Mouse (Mus musculus) heart, embryonic 10.5 days (tissue): ENCODE data around the gene Hoxb6. TPM values are rescaled to one million over a fixed set of nuclear protein-coding genes. Genes with fewer than 3 reads are reported as not detected.
A peak's percentile ranks its signal among the peaks of the same experiment; 100 is the strongest.

Experiments used
- DNase-seq: peaks from one replicate; pipeline ENCODE4 v3.0.0-alpha.2; 2017; ENCODE audit warnings: low spot score
- H3K27ac ChIP-seq: fragments of 300-500 bp; sonication (generic); 2 replicates; pipeline ENCODE4 v1.5.1; 2016; ENCODE audit warnings: mild to moderate bottlenecking
- H3K27me3 ChIP-seq: fragments of 300-500 bp; sonication (generic); 2 replicates; pipeline ENCODE4 v1.6.1; 2016; ENCODE audit warnings: mild to moderate bottlenecking; ENCODE audit not compliant: poor library complexity, insufficient read depth, severe bottlenecking
- H3K36me3 ChIP-seq: fragments of 300-500 bp; sonication (generic); 2 replicates; pipeline ENCODE4 v1.6.1; 2016; ENCODE audit warnings: mild to moderate bottlenecking, moderate library complexity
- H3K4me1 ChIP-seq: fragments of 300-500 bp; sonication (generic); 2 replicates; pipeline ENCODE4 v1.6.1; 2016; ENCODE audit warnings: mild to moderate bottlenecking
- H3K4me3 ChIP-seq: fragments of 300-500 bp; sonication (generic); 2 replicates; pipeline ENCODE4 v1.5.1; 2016; ENCODE audit warnings: mild to moderate bottlenecking, moderate library complexity
- H3K9me3 ChIP-seq: fragments of 300-500 bp; sonication (generic); 2 replicates; pipeline ENCODE4 v1.6.1; 2016; ENCODE audit warnings: mild to moderate bottlenecking, moderate library complexity
- WGBS: fragments of 180-500 bp; shearing (Covaris S2); methylation state at CpG from one replicate; pipeline ENCODE4 v1.1.7; 2016; 5-methylcytosine and 5-hydroxymethylcytosine counted together
- polyA plus RNA-seq: library from polyadenylated mRNA; unstranded; fragments of >200 nt; fragmentation: Nextera tagmentation; extraction: Ambion mirVana; gene quantifications from 2 replicates; pipeline ENCODE4 v1.2.1, GENCODE M21; 2016

The Hoxb6 gene
- polyA plus RNA-seq, 1 experiment from 2014 or later = 2.2 TPM

DNA sequence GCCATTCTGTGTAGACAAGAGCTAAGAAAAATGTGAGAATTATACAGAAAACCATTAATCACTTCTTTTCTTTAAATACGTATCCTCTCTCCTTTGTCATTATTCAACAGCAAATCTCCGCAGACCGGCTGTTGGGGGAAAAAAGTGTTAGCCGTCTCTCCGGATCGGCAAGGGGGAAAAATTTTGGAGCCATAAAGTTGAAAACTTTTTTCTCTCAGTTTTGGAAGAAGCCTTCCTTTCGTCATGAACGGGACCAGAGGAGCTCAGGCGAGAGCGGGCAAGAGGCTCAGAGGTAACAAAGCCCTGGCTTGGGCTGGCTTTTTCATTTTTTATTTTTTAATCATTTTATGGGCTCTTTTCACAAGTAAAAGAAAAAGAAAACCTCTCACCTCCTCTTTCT, 30.9 kb downstream of the Hoxb6 start, which contains the start of gene Hoxb3:
Gene Hoxb3 (plus strand): TSS at position 173 of the 400 bp plus-strand sequence.
- Histone ChIP-seq H3K4me3 (peak within 1 kb of the TSS; percentile 29; the same call in 1 of the 2 replicates), H3K27ac (peak within 1 kb of the TSS; percentile 59; the same call in 1 of the 2 replicates), H3K36me3 (no peaks in the 10 kb centered on the region), H3K9me3 (no peaks in the 10 kb centered on the region), H3K4me1 (peaks cover 28% of the 10 kb centered on the region), H3K27me3 (peaks cover 99% of the 10 kb centered on the region)
- 16% methylated on average over 10 of the region's 10 CpGs for WGBS
- no peak for DNase-seq

DNA sequence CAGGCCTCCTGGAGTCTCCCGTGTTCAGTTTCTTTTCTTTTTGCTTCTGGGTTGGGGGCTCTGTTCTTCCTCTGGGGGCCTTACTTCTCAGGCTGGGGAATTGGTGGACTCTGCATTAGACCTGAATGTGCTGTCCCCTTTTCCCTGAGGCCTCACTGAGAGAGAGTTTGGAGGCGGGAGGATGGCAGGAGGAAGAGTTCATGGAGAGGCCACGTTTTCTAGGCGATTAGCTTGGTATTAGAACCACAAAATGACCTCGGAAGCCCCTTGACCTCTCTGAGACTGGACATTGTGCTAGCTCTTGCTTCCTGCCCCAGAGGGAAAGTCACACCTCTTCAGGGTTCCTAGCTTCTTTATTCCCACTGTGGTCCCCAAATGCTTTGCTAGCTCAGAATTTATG, 31.8 kb downstream of the Hoxb6 start:
- H3K4me3 ChIP-seq = peak overlapping the region; percentile 29; the same call in 1 of the 2 replicates
- WGBS = 4% methylated on average over 5 of the region's 5 CpGs

DNA sequence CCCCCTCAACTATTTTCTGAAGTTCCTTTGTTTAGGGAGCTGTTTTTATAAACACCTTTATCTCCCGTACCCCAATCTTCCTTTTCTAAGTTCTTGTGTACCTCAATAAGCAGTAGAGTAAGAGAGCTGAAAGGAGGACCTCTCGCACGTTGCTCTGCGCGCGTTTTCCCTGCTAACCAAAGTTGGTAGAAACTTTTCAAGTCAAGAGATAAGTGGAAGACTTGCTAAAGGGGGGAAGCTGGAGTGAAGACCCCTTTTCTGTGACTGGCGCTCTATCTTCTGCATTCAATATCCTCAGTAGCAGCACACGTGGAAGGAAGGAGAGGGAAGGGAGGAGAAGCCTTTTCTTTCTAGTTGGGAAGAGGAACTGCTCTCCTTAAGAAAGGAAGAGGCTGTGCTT, 32.7 kb downstream of the Hoxb6 start:
- Histone ChIP-seq H3K9me3 (no peaks in the 10 kb centered on the region), H3K4me3 (no peak overlapping the region), H3K27me3 (peaks cover 100% of the 10 kb centered on the region), H3K27ac (peak overlapping the region; percentile 77), H3K36me3 (no peaks in the 10 kb centered on the region), H3K4me1 (peaks cover 14% of the 10 kb centered on the region)
- WGBS = 9% methylated on average over 8 of the region's 8 CpGs
- DNase-seq = no peak

More for the DNA sequence above, 31.8 kb downstream of the Hoxb6 start:
- Histone ChIP-seq H3K9me3 (no peaks in the 10 kb centered on the region), H3K27me3 (peaks cover 100% of the 10 kb centered on the region), H3K27ac (peak overlapping the region; percentile 59; the same call in 1 of the 2 replicates), H3K36me3 (no peaks in the 10 kb centered on the region), H3K4me1 (peaks cover 21% of the 10 kb centered on the region)
- DNase-seq = no peak

GRCm38 (mm10) chr11:96325747-96326212, 33.5 kb downstream of the Hoxb6 start:
- H3K27ac ChIP-seq = peak overlapping the region; percentile 77
- no peaks in the 10 kb centered on the region for H3K9me3 ChIP-seq
- peaks cover 100% of the 10 kb centered on the region for H3K27me3 ChIP-seq
- H3K4me3 ChIP-seq = peak overlapping the region; percentile 39
- no peak for DNase-seq
- H3K36me3 ChIP-seq = no peaks in the 10 kb centered on the region
- peaks cover 12% of the 10 kb centered on the region; the same call in 1 of the 2 replicates for H3K4me1 ChIP-seq
- WGBS = 4% methylated on average over 22 of the region's 22 CpGs

DNA sequence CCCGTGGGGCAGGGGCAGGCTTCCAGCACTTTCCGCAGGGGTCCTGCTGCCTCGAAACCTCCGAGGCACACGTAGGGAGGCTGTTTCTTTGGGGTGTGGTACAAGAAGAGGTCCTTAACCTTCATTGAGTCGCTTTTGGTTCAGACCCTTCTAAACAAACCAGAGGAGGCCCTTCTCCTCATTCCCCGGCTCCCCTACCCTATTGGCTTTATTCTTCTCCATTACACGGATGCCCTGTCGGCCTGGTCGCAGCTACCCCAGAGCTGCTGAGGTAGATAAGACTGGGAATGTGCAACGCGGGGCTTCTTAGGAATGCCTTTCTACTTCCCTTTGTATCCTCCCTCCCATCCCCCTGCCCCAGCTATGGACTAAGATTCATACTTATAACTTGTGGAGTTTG, 34.4 kb downstream of the Hoxb6 start:
- WGBS = 3% methylated on average over 12 of the region's 12 CpGs
- Histone ChIP-seq H3K36me3 (no peaks in the 10 kb centered on the region), H3K27ac (peak overlapping the region; percentile 77), H3K27me3 (peaks cover 100% of the 10 kb centered on the region), H3K4me1 (peaks cover 12% of the 10 kb centered on the region; the same call in 1 of the 2 replicates), H3K4me3 (peak overlapping the region; percentile 39), H3K9me3 (no peaks in the 10 kb centered on the region)
- DNase-seq = no peak

- DNase-seq = no peak
- Histone ChIP-seq H3K36me3 (no peaks in the 10 kb centered on the region), H3K27me3 (peaks cover 100% of the 10 kb centered on the region), H3K9me3 (no peaks in the 10 kb centered on the region), H3K4me3 (no peak overlapping the region), H3K27ac (no peak overlapping the region), H3K4me1 (peaks cover 14% of the 10 kb centered on the region; the same call in 1 of the 2 replicates)
- WGBS = 4% methylated on average over 7 of the region's 7 CpGs
These were observed 34.8 kb downstream of the Hoxb6 start for GRCm38 (mm10) chr11:96327122-96327521.

GRCm38 (mm10) chr11:96327750-96328149, 35.5 kb downstream of the Hoxb6 start:
- Histone ChIP-seq H3K27me3 (peaks cover 100% of the 10 kb centered on the region), H3K9me3 (no peaks in the 10 kb centered on the region), H3K36me3 (no peaks in the 10 kb centered on the region), H3K4me3 (no peak overlapping the region), H3K4me1 (peaks cover 20% of the 10 kb centered on the region), H3K27ac (0 out of 2 replicates have a peak overlapping the region, but pooled peaks have one; percentile 49)
- 9% methylated on average over 5 of the region's 5 CpGs for WGBS
- no peak for DNase-seq

GRCm38 (mm10) chr11:96328605-96329004, 36.3 kb downstream of the Hoxb6 start:
- Histone ChIP-seq H3K9me3 (no peaks in the 10 kb centered on the region), H3K36me3 (no peaks in the 10 kb centered on the region), H3K27me3 (peaks cover 100% of the 10 kb centered on the region), H3K4me3 (no peak overlapping the region), H3K4me1 (peaks cover 26% of the 10 kb centered on the region), H3K27ac (no peak overlapping the region)
- DNase-seq = no peak
- 11% methylated on average over 8 of the region's 8 CpGs for WGBS

DNA sequence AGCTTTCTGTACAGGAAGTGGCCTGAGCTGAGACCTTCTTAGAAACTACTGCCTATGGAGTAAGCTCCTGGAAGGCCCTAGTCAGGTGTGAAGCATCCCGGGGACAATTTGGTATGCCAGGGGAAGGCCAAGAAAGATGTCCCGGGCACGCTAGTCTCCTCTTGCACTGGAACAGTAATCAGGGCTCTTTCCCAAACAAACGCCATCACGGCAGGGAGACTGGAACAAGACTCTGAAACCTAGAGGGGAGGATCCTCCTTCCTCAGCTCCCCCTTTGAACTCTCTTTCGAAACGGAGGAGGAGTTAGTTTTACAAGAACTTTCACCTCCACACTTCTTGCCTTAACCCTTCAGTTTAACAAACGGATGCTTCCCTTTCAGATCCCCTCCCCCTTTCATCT, 39.8 kb downstream of the Hoxb6 start:
- Histone ChIP-seq H3K4me3 (peak overlapping the region; percentile 59), H3K4me1 (peaks cover 20% of the 10 kb centered on the region), H3K9me3 (no peaks in the 10 kb centered on the region), H3K27ac (peak overlapping the region; percentile 89), H3K36me3 (no peaks in the 10 kb centered on the region), H3K27me3 (peaks cover 100% of the 10 kb centered on the region)
- DNase-seq = no peak
- 3% methylated on average over 8 of the region's 8 CpGs for WGBS

GRCm38 (mm10) chr11:96332618-96333032, 40.3 kb downstream of the Hoxb6 start:
- peak overlapping the region; percentile 59 for H3K4me3 ChIP-seq
- no peak for DNase-seq
- no peaks in the 10 kb centered on the region for H3K9me3 ChIP-seq
- no peaks in the 10 kb centered on the region for H3K36me3 ChIP-seq
- peaks cover 20% of the 10 kb centered on the region for H3K4me1 ChIP-seq
- WGBS = 2% methylated on average over 30 of the region's 35 CpGs
- peaks cover 100% of the 10 kb centered on the region for H3K27me3 ChIP-seq
- H3K27ac ChIP-seq = peak overlapping the region; percentile 89

- Histone ChIP-seq H3K27ac (peak overlapping the region; percentile 89), H3K9me3 (no peaks in the 10 kb centered on the region), H3K4me3 (peak overlapping the region; percentile 59), H3K36me3 (no peaks in the 10 kb centered on the region), H3K27me3 (peaks cover 100% of the 10 kb centered on the region), H3K4me1 (peaks cover 20% of the 10 kb centered on the region)
- DNase-seq = no peak
- WGBS = 6% methylated on average over 17 of the region's 17 CpGs
These were observed 41.1 kb downstream of the Hoxb6 start for GRCm38 (mm10) chr11:96333241-96334001.

- Histone ChIP-seq H3K9me3 (no peaks in the 10 kb centered on the region), H3K27ac (peak overlapping the region; percentile 89), H3K4me3 (peak overlapping the region; percentile 59), H3K4me1 (peaks cover 20% of the 10 kb centered on the region), H3K36me3 (no peaks in the 10 kb centered on the region), H3K27me3 (peaks cover 100% of the 10 kb centered on the region)
- no peak for DNase-seq
- WGBS = 9% methylated on average over 2 of the region's 2 CpGs
These were observed 41.7 kb downstream of the Hoxb6 start for GRCm38 (mm10) chr11:96334002-96334364.

DNA sequence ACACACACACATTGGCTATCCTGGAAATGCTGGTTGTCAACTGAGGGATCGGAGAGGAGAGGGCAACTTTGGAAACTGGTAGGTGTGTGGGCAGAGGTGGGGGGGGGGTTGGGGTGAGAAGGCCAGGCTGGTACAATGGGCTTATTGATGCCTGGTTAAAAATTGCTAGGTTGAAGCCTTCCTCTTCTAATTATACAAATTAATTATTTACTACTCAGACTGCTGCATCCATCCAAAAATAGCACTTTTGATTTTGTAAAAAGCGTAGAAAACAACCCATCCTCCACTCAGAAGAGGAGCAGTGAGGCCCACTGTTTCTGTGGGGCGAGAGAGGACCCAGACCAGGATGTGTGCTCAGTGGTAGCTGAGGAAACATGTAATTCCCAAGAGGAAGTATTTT, 42.7 kb downstream of the Hoxb6 start:
- peaks cover 100% of the 10 kb centered on the region for H3K27me3 ChIP-seq
- H3K9me3 ChIP-seq = no peaks in the 10 kb centered on the region
- no peak for DNase-seq
- no peaks in the 10 kb centered on the region for H3K36me3 ChIP-seq
- no peak overlapping the region for H3K27ac ChIP-seq
- H3K4me3 ChIP-seq = 0 out of 2 replicates have a peak overlapping the region, but pooled peaks have one; percentile 29
- 58% methylated on average over 3 of the region's 3 CpGs for WGBS
- H3K4me1 ChIP-seq = peaks cover 28% of the 10 kb centered on the region
